Mouse (Mus musculus): ENCODE results near the gene Zfp740. TPM values are rescaled to one million over a fixed set of nuclear protein-coding genes. Genes with fewer than 3 reads are reported as not detected.

Gene Zfp740
- polyA plus RNA-seq, 1 experiment from 2014 or later, result 67.0 TPM

DNA sequence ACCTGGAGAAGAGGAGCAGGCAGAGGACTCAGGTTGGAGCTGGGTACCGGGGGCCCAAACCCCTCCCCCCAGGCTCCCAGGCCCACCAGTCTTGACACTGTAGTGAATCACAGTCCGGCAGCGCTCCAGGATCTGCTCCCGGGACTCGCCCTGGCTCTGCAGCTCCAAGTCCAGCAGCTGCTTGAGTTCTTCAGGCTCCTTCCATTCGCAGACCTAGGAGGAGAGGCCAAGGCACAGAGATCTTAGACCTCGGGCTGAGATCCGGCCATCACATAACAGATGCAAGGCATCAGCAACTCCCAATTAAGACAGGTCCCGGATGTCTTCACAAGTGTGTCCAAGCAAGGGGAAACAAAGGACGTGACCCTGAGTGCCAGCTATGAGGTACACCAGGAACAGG lies 15.0 kb upstream of the Zfp740 start:
- ATAC-seq (ENCODE audit: low read depth), result peak; percentile 88

DNA sequence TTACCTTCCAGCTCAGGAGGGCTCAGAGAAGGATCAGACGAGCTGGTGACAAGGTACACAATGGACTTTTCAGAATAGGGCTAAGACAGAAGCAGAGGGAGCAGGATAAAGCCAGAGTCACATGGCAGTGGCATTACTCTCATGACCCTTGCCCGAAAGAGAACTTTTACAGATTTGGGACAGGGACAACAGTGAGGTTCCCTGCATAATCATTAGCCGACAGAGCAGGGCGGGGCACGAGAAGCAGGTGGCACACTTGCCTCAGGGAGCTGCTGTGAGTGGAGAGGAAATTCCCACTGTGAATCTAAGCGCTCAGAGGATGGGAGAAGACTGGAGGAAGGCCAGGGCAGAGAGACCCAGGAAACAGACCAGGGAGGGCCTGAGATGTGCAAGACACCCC lies 14.2 kb upstream of the Zfp740 start:
- Histone ChIP-seq H3K27me3 (ENCODE audit: control insufficient read depth, insufficient read depth, low read depth, low read length) (no peaks in the 10 kb centered on the region), H3K4me3 (ENCODE audit: low read length) (no peak overlapping the region), H3K36me3 (ENCODE audit: control insufficient read depth, insufficient read depth, low read length) (peaks cover 7% of the 10 kb centered on the region; the same call in 1 of the 2 replicates), H3K27ac (ENCODE audit: low read length) (peak overlapping the region; percentile 21; the same call in 1 of the 2 replicates), H3K4me1 (replicated peaks; ENCODE audit: control insufficient read depth, insufficient read depth, low read length) (peaks cover 15% of the 10 kb centered on the region), H3K9me3 (ENCODE audit: control insufficient read depth, low read length) (no peaks in the 10 kb centered on the region), H3K4me2 (ENCODE audit: low read depth, low read length) (no peak overlapping the region), H3K9ac (ENCODE audit: low read length) (no peak overlapping the region)
- no peak; the same call in 1 of the 2 replicates for ATAC-seq (ENCODE audit: low read depth)
- 56% methylated on average over 6 of the region's 6 CpGs for WGBS

More for the DNA sequence above, 15.0 kb upstream of the Zfp740 start:
- Histone ChIP-seq H3K4me2 (ENCODE audit: low read depth, low read length) (no peak overlapping the region), H3K36me3 (ENCODE audit: control insufficient read depth, insufficient read depth, low read length) (peaks cover 7% of the 10 kb centered on the region; the same call in 1 of the 2 replicates), H3K27ac (ENCODE audit: low read length) (peak overlapping the region; percentile 59), H3K27me3 (ENCODE audit: control insufficient read depth, insufficient read depth, low read depth, low read length) (no peaks in the 10 kb centered on the region), H3K9me3 (ENCODE audit: control insufficient read depth, low read length) (no peaks in the 10 kb centered on the region), H3K4me3 (ENCODE audit: low read length) (no peak overlapping the region), H3K9ac (ENCODE audit: low read length) (no peak overlapping the region), H3K4me1 (replicated peaks; ENCODE audit: control insufficient read depth, insufficient read depth, low read length) (peaks cover 15% of the 10 kb centered on the region)
- WGBS, result 33% methylated on average over 10 of the region's 10 CpGs

DNA sequence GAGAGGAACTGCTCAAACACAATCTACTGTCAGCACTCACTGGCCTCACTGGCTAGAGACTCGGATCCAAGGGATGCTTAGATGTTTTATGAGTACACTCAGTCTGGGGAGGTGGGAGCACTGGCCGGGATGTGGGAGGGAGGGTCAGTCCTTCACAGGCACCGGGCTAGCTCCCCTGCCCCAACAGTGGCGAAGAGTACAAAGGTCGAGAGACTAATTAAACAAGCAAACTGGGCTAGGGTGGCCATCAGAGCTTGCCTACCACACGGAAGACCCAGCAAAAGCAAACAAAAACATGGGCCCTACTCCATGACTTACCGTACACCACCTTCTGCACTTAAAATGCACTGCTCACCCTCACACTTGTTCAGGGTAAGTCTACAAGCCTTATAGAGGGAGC lies 11.3 kb upstream of the Zfp740 start:
- no peaks in the 10 kb centered on the region for H3K9me3 ChIP-seq (ENCODE audit: control insufficient read depth, low read length)
- H3K4me3 ChIP-seq (ENCODE audit: low read length), result no peak overlapping the region
- no peak overlapping the region for H3K9ac ChIP-seq (ENCODE audit: low read length)
- no peak overlapping the region for H3K4me2 ChIP-seq (ENCODE audit: low read depth, low read length)
- peaks cover 15% of the 10 kb centered on the region for H3K4me1 ChIP-seq (replicated peaks; ENCODE audit: control insufficient read depth, insufficient read depth, low read length)
- no peaks in the 10 kb centered on the region for H3K36me3 ChIP-seq (ENCODE audit: control insufficient read depth, insufficient read depth, low read length)
- no peak overlapping the region for H3K27ac ChIP-seq (ENCODE audit: low read length)
- H3K27me3 ChIP-seq (ENCODE audit: control insufficient read depth, insufficient read depth, low read depth, low read length), result no peaks in the 10 kb centered on the region
- 34% methylated on average over 7 of the region's 7 CpGs for WGBS
- no peak for ATAC-seq (ENCODE audit: low read depth)

DNA sequence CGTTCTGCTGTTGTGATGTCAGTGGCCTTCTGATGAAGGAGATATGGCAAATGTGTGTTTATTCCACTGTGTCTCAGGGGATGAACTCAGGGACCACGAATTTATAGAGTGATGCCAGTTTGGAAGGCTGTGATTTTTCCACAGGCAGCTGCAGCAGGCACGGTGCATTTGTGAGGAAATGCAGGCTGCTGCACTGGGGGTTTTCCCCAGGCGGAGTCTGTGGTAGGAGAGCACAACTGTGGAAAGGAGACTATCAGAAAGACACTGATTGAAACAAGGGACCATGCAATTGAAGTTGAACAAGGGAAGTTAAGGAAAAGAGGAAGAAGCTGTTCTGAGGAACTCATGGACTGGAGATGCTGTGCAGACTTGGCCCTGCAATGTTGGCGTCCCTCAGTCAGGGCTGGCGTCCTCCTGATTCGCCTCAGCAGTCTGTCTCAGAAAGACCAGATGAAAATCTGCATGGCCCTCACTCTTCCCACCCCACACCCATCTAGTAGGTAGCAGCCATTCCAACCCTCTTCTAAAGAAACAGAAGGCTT lies 10.7 kb upstream of the Zfp740 start:
- Histone ChIP-seq H3K4me3 (ENCODE audit: low read length) (no peak overlapping the region), H3K9me3 (ENCODE audit: control insufficient read depth, low read length) (no peaks in the 10 kb centered on the region), H3K9ac (ENCODE audit: low read length) (no peak overlapping the region), H3K4me1 (replicated peaks; ENCODE audit: control insufficient read depth, insufficient read depth, low read length) (peaks cover 13% of the 10 kb centered on the region), H3K27ac (ENCODE audit: low read length) (no peak overlapping the region), H3K4me2 (ENCODE audit: low read depth, low read length) (no peak overlapping the region), H3K27me3 (ENCODE audit: control insufficient read depth, insufficient read depth, low read depth, low read length) (no peaks in the 10 kb centered on the region), H3K36me3 (ENCODE audit: control insufficient read depth, insufficient read depth, low read length) (no peaks in the 10 kb centered on the region)
- no peak for ATAC-seq (ENCODE audit: low read depth)
- 48% methylated on average over 7 of the region's 7 CpGs for WGBS

DNA sequence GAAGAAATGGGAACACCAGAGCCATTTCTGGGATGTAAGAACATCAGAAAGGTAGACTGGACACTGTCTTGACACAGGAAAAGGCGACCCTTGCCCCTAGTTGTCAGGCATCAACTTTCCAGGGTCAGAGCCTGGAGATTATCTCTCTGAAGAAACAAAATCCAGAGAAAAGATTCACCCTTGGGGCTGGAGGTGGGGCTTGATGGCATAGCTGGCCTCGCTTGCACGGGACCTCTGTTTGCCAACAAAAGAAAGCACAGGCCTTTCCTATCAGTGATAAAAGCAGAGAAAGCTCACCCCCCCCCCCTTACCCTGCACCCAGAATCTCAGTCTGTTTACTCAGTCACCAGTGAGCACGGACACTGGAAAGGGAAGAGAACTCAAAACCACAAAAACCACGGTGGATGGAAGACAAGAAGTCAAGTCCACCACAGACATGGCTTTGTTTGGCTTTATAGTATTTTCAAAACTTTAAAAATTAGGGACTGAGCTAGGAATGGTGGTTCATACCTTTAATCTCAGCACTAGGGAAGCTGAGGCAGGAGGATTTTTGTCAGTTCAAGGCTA lies 10.1 kb upstream of the Zfp740 start:
- WGBS, result 37% methylated on average over 5 of the region's 5 CpGs
- Histone ChIP-seq H3K4me3 (ENCODE audit: low read length) (no peak overlapping the region), H3K27ac (ENCODE audit: low read length) (no peak overlapping the region), H3K27me3 (ENCODE audit: control insufficient read depth, insufficient read depth, low read depth, low read length) (no peaks in the 10 kb centered on the region), H3K9me3 (ENCODE audit: control insufficient read depth, low read length) (no peaks in the 10 kb centered on the region), H3K36me3 (ENCODE audit: control insufficient read depth, insufficient read depth, low read length) (no peaks in the 10 kb centered on the region), H3K4me1 (replicated peaks; ENCODE audit: control insufficient read depth, insufficient read depth, low read length) (peaks cover 8% of the 10 kb centered on the region), H3K4me2 (ENCODE audit: low read depth, low read length) (no peak overlapping the region), H3K9ac (ENCODE audit: low read length) (no peak overlapping the region)
- no peak for ATAC-seq (ENCODE audit: low read depth)

DNA sequence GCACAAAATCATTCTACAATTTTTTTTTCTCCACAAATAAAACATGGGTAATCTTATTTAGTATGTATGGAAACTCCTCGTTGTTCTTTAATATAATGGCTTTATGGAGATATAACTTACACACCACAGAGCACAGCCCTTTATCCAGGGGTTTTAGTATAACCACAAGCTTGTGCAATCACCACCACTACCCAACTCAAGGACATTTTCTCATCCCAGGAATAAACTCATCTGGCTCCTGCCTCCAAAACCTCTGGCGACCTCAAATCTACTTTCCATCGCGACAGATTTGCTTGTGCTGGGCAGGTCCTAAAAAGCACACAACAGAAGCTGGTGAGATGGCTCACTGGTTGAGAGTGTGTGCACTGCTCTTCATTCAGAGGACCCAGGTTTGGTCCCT lies 9.4 kb upstream of the Zfp740 start:
- 79% methylated on average over 4 of the region's 4 CpGs for WGBS
- Histone ChIP-seq H3K4me3 (ENCODE audit: low read length) (no peak overlapping the region), H3K36me3 (ENCODE audit: control insufficient read depth, insufficient read depth, low read length) (no peaks in the 10 kb centered on the region), H3K27me3 (ENCODE audit: control insufficient read depth, insufficient read depth, low read depth, low read length) (no peaks in the 10 kb centered on the region), H3K27ac (ENCODE audit: low read length) (no peak overlapping the region), H3K9ac (ENCODE audit: low read length) (no peak overlapping the region), H3K4me1 (replicated peaks; ENCODE audit: control insufficient read depth, insufficient read depth, low read length) (peaks cover 5% of the 10 kb centered on the region), H3K4me2 (ENCODE audit: low read depth, low read length) (no peak overlapping the region), H3K9me3 (ENCODE audit: control insufficient read depth, low read length) (no peaks in the 10 kb centered on the region)
- no peak for ATAC-seq (ENCODE audit: low read depth)

DNA sequence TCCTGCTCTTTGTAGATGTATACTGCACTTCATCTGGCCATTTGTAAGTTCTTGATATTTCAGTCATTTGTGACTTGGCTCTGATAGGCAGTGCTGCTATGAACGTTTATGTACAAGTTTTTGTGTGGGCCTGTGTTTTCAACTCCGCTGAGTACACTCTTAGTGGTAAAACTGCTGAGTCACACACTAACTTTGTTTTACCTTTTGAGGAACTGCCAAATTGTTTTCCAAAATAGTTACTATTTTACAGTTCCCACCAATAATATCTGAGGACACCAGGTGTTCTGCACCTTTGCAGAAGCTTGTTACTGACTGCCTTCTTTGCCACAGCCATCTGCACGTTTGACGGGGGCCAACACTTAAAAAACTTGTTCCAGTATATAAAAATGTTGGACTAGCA lies 8.6 kb upstream of the Zfp740 start:
- H3K27ac ChIP-seq (ENCODE audit: low read length), result no peak overlapping the region
- H3K9ac ChIP-seq (ENCODE audit: low read length), result no peak overlapping the region
- H3K4me1 ChIP-seq (replicated peaks; ENCODE audit: control insufficient read depth, insufficient read depth, low read length), result no peaks in the 10 kb centered on the region
- H3K4me2 ChIP-seq (ENCODE audit: low read depth, low read length), result no peak overlapping the region
- H3K9me3 ChIP-seq (ENCODE audit: control insufficient read depth, low read length), result no peaks in the 10 kb centered on the region
- WGBS, result 71% methylated on average over 4 of the region's 4 CpGs
- no peaks in the 10 kb centered on the region for H3K36me3 ChIP-seq (ENCODE audit: control insufficient read depth, insufficient read depth, low read length)
- no peak for ATAC-seq (ENCODE audit: low read depth)
- H3K4me3 ChIP-seq (ENCODE audit: low read length), result no peak overlapping the region
- no peaks in the 10 kb centered on the region for H3K27me3 ChIP-seq (ENCODE audit: control insufficient read depth, insufficient read depth, low read depth, low read length)

DNA sequence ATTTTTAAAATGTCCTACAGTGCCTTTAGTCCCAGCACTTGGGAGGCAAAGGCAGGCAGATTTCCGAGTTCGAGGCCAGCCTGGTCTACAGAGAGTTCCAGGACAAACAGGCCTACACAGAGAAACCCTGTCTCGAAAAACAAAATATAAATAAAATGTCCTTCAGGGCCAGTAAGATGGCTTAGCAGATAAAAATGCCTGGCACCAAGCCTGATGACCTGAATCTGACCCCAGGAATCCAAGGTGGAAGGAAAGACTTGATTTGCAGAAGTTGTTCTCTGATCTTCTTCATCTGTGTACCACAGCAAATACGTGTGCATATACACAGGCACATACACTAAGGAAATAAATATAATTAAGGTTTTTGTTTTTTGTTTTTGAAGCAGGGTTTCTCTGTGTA lies 7.7 kb upstream of the Zfp740 start:
- H3K9ac ChIP-seq (ENCODE audit: low read length), result no peak overlapping the region
- no peaks in the 10 kb centered on the region for H3K27me3 ChIP-seq (ENCODE audit: control insufficient read depth, insufficient read depth, low read depth, low read length)
- H3K4me3 ChIP-seq (ENCODE audit: low read length), result no peak overlapping the region
- H3K4me2 ChIP-seq (ENCODE audit: low read depth, low read length), result no peak overlapping the region
- H3K27ac ChIP-seq (ENCODE audit: low read length), result no peak overlapping the region
- WGBS, result 51% methylated on average over 4 of the region's 4 CpGs
- no peaks in the 10 kb centered on the region for H3K36me3 ChIP-seq (ENCODE audit: control insufficient read depth, insufficient read depth, low read length)
- no peaks in the 10 kb centered on the region for H3K4me1 ChIP-seq (replicated peaks; ENCODE audit: control insufficient read depth, insufficient read depth, low read length)
- H3K9me3 ChIP-seq (ENCODE audit: control insufficient read depth, low read length), result no peaks in the 10 kb centered on the region
- no peak for ATAC-seq (ENCODE audit: low read depth)

DNA sequence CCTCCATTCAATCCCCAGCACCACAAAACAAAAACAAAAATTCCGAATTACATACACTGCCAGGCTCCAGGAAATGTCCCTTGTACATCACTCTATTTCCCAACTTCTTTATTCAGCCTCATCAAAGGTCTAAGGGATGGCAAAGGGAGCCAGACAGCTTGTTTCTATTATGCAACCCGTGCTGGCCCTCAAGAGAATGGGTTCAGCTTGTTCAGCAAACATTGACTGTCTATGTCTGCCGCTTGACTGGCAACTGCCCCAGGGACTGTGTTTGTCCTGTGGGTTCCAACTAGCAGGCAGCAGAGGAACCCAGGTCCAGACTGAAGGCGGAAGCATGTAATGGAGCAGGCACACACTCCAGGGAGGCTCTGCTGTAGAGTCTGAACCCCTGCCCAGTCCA lies 4.2 kb upstream of the Zfp740 start:
- Histone ChIP-seq H3K9me3 (ENCODE audit: control insufficient read depth, low read length) (no peaks in the 10 kb centered on the region), H3K36me3 (ENCODE audit: control insufficient read depth, insufficient read depth, low read length) (no peaks in the 10 kb centered on the region; the same call in 1 of the 2 replicates), H3K9ac (ENCODE audit: low read length) (no peak overlapping the region), H3K27ac (ENCODE audit: low read length) (no peak overlapping the region), H3K27me3 (ENCODE audit: control insufficient read depth, insufficient read depth, low read depth, low read length) (no peaks in the 10 kb centered on the region), H3K4me2 (ENCODE audit: low read depth, low read length) (no peak overlapping the region), H3K4me1 (replicated peaks; ENCODE audit: control insufficient read depth, insufficient read depth, low read length) (peaks cover 3% of the 10 kb centered on the region; the same call in 1 of the 2 replicates), H3K4me3 (ENCODE audit: low read length) (no peak overlapping the region)
- no peak for ATAC-seq (ENCODE audit: low read depth)
- WGBS, result 57% methylated on average over 4 of the region's 4 CpGs

Measured in lung, embryonic 16.5 days (tissue).